Mouse (Mus musculus): ENCODE measurements around the gene Schip1.

Schip1 gene

DNA sequence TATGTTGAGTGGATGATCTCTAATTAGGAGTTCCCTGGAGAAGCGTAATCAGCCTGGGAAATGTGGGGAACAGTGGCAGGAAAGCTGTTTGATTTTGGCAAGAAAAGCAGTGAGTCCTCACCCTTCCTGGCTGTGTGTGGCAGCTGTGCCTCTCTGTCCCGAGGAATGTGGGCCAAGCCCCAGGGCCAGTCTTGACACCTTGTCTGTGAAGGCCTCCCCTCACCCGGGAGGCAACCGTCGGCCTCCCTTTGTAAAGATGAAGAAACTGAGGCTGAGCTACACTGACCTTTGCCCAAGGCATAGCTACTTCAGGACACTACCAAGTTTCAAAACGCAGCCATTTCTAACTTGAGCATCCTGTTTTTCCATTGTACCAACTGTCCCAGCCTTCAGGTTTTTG lies 481.3 kb downstream of the Schip1 start:
- no peak for DNase-seq (ENCODE audit: extremely low spot score)

DNA sequence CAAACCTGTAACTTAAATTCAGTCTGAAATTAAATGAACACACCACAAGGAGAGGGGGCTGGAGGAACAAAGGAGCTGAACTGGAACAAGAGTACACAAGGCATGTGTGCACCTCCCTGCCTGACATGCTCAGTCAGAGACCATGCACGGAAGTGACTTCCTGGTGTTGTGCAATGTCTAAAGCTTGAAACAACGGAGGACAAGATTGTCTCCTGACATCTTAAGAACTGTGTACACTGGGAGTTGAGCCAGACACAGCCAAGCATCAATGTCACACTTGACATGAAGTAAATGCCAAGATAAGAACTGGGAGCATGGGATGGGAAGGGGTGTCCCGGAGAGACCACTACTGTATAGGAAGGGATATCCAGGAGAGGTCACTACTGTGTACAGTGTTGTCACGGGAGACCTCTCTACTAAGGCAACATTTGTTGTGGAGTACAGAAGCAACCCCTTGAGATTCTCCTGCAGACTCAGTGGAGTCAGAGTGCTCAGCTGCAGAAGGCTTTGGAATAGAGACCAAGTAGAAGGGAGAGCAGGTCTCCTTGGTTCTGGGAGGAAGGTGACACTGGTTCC lies 490.6 kb downstream of the Schip1 start:
- no peak for DNase-seq (ENCODE audit: extremely low spot score)

DNA sequence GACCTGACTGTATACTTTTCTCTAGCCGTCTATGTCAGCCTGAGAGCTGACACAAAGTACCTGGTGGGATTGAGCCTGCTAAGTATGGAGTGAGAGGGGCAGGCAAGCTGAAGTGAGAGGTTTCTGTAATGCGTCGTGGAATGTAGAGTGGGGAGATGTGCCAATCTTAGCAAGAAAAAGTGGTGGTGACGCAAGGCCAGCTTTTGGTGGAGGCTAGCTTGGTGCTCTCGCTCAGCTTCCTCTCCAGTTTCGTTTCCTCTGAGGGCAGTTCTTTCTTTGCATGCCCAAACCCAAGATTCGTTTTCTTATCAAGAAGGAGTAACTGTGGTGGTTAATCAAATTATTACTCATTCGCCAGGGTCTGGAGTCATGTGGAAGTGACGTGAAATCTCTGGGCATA lies 492.3 kb downstream of the Schip1 start:
- DNase-seq (ENCODE audit: extremely low spot score), result no peak

DNA sequence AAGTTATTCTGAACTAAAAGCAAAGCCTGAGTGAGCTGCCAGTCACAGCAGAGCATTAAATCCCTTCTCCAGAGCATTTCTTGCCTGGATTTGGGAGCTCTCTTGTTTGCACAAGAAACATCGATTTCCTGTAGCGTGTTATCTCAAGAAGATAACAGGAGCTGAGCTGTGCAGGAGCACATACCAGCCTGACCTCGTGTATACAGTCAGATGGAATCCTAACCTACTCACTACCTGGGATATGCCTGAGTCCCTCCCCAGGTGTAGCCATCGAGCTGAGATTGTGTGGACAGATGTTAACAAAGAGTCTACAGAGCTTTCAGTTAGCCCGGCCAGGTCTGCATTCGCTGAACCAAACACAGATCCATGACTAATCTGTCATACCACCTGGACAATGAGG lies 494.1 kb downstream of the Schip1 start:
- DNase-seq (ENCODE audit: extremely low spot score), result no peak

DNA sequence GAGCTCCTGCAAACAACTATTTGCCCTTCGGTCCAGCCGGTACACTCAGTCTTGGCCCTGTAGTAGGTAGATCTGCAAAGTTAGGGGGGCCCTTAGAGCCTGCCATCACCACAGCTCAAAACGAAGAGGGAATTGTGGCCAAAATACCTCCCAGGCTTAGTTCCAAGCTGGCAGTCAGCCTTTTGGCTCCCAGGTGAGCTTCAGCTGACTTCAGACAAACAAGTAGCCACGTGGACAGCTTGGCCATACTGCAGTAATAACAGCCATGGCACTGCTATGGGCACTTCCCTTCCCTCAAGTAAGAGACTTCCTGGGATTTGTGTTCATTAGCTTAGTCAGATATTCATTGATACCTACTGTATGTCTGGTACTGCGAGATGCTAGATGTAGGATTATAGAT lies 495.5 kb downstream of the Schip1 start:
- DNase-seq (ENCODE audit: extremely low spot score), result no peak

DNA sequence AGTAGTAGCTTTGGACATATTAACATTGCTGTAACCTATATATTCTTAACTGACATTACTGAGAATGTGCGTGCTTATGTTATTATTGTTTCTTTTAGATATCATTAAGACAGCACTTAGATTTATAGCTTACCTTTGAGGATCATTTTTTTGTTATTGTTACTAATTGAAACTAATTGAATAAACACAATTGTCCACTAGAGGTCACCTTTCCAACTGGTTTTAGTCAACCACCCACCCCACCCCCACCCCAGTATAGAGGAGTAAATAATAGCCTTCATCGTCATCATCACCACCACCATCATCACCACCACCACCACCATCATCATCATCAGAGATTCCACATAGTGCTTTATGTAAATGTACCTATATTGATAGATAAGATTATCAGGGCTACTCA lies 498.2 kb downstream of the Schip1 start:
- DNase-seq (ENCODE audit: extremely low spot score), result no peak

DNA sequence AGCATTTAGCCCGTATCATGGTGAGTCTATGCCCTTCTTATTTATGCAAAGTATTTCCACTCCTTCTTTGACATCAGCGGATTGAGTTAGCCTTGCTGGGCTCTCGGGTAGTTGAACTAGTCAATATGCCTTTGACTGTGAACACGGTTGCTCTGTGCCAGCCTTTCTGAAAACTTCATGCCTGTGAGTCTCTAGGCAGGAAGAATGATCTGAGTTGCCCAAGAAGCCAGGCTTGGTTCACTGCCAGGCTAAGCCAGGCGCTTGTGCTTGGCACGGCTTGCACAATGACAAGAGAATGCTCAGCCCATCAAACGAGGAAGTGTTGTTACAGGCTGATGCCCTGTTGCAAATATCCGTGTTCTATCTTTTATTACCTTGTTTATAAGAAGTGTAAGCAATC lies 499.3 kb downstream of the Schip1 start:
- no peak for DNase-seq (ENCODE audit: extremely low spot score)

DNA sequence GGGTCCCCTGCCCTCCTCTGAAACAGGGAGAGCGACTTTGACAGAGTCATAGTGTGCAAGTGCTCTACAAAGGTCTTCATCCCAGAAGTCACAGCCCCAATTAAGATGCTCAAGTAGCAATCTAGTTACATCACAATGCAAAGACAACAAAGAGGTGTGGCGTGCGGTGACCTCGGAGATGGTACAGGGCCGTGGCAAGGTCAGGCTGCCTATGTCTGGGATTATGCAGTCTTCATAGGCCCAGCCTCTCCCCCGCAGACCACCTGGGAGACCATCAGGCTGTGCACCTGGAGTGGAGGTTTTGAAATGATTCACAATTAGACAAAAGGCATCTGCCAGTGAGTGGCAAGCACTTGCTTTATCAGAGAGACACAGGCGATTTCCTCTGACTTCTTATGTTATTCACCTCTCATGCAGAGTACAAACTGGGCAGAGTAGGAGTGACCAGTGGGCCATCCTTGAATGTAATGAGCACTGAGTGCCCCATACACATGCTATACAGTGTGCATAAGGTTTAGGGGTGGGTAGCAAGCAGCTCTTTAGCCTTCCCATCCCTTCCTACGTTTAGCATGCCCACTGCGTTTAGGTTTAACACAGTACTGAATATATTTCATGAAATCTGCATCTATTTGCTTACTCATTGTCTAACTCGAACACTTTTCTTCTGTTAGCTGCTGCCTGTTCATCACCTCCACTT lies 500.5 kb downstream of the Schip1 start:
- no peak for DNase-seq (ENCODE audit: extremely low spot score)

DNA sequence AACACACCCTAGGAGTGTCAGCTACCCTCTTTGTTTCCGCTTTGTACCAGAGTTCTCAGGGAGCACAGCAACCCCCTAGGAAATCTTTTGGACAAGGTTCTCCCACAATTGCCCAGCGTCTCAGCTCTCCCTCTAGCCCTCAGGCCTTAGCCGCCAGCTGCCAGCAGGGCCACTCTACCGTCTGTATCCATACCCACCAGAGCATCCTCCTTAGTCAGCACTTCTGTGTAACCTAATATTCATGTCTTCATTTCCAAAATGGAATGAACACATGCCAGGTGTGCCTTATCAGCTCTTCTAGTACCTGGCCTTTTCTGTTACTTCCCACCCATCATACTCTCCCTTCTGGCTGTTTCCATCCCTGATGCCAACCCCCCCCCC lies 501.1 kb downstream of the Schip1 start:
- no peak for DNase-seq (ENCODE audit: extremely low spot score)

DNA sequence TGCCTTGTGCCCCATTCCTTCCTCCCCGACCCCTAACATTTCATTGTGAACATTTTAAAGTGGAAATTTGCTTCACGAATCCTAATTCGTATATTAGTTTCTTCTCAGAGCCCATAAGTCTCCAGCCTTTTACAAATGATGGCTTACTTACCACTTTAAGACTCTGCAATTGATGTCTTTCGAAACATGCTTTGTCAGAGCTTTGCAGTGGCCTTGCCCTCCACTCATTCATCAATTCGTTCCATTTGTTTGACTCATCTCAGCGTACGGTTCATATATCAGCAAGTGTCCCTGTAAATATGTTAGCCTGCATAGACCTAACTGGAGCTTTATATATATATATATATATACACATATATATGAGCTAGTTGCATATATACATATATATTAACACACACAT lies 503.0 kb downstream of the Schip1 start:
- no peak for DNase-seq (ENCODE audit: extremely low spot score)

DNA sequence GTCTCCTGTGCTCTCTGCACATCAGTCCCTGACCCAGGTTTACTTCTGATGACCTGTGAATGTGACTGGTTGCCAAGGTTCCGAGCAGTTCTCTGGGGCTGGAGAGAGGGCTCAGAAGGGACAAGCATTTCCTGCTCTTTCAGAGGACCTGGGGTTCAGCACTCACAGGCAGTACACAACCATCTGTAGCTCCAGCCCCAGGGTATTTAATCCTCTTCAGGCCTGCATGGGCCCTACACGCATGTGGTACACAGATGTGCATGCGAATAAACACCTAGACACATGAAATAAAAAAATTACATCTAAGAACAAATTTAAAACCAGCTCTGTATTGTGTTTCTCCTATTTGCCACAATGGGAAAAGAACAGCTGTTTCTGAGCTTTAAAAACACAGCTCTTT lies 503.5 kb downstream of the Schip1 start:
- no peak for DNase-seq (ENCODE audit: extremely low spot score)

DNA sequence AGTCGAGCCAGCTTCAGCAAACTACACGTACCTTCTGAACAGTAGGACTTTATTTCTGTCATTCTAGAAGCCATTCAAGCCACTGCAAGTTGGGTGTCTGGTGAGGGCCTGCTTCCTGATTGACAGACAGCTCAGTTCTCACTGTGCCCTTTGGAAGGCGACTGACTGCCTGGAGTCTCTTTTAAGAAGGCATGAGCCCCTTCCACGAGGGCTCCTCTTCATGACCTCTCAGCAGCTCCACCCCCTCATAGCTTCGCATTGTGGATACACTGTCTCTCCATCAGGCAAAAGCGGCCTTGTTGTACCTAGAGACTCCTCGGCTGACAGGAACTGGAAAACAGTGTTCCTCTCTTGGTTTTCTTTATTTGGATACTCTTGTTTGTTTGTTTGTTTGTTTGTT lies 504.1 kb downstream of the Schip1 start:
- no peak for DNase-seq (ENCODE audit: extremely low spot score)

DNA sequence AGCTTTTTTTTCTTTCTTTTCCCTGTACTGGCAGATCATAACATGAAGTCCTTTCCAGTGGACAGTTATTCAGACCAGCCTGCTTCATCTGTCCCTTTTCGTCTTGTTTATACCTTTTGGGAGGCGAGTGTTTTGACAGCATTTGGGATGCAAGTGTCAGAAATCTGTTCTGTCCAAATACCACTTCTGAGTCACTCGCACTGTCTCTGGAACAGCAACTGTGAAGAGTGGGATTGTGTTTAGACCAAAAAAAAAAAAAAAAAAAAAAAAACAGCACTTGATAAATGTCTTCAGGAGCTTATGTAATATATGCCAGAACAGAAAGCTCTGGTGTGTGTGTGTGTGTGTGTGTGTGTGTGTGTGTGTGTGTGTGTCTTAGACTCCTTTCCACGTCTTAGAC lies 505.7 kb downstream of the Schip1 start:
- DNase-seq (ENCODE audit: extremely low spot score), result no peak

DNA sequence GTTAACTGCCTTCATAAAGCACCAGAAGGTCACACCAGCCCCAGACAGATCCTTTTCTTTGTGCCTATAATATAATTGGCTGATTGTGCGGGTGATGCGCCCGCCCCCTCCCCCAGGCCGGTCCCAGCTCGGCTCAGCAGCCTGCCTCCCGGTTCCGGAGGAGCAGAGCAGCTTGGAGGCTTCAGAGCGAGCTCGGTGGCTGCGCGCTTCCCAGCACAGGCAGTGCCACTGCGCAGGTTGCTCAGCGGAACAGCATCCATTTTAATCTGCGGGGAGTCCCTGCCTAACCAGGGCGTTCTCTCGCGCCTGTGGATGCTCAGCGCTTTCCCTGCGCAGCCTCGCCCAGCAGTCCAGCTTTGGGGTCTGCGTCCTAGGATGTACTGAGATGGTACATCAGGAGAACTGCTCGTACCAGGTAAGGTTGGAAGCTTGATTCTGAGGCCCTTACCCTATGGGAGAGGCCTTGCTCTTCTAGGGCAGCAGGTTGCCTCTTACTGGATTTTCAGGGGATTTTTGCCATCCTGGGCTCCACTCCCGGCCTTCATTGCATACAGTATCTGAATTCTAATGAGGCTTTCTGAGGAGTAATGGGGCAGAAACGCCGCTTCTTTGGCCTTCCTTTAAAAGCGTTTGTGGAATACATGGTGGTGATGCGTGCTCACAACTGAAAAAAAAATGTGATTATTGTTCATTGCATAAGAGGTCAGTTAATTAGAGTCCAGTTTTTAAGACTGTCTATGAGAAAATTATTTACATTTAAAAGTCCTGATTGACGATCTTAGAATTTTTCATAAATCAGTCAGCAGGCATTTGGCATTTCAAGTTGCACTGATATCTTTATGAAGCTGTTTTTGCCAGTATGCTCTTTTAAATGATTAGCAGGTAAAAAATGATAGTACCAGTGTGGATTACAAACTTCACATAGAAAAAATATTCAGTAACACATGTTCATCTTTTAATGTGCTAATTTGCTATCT lies 507.9 kb downstream of the Schip1 start:
- DNase-seq (ENCODE audit: extremely low spot score), result peak; percentile 74

DNA sequence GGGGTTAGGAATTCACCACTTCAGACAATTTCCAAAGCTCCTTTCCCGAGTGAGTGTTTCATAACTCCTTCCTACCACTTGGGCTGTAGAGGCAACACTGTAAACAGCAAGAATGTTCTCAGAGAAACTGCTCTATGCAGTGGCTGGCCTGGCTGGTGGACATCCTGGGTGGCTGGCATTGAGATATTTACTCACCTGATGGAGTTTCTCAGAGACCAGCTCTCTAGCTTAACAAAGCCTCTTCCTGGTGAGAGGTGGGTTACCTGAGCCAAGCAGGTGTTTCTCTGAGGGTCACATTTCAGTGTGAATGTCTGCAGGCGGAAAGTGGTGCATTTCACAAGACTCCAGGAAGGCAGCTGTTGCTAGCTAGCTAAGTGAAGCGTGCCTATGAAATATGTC lies 508.6 kb downstream of the Schip1 start:
- no peak for DNase-seq (ENCODE audit: extremely low spot score)

DNA sequence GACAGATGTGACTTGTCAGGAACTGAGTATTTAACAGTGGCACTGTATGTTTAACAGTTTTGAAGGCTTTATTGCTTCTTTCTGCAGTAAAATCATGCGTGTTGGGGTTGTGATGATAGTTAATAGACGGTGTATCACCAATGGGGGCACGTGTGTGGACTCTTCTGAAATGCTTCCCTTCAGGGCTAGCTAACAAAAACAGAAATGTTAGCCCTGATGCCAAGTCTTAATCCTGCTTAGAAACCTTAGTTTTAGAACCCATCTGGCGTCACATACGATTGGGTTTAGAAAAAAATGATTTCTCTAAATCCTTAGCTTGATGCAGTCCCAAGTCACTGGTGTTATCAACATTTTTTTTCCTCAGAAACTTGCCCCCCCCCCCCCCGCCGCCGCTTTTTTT lies 509.5 kb downstream of the Schip1 start:
- no peak for DNase-seq (ENCODE audit: extremely low spot score)

DNA sequence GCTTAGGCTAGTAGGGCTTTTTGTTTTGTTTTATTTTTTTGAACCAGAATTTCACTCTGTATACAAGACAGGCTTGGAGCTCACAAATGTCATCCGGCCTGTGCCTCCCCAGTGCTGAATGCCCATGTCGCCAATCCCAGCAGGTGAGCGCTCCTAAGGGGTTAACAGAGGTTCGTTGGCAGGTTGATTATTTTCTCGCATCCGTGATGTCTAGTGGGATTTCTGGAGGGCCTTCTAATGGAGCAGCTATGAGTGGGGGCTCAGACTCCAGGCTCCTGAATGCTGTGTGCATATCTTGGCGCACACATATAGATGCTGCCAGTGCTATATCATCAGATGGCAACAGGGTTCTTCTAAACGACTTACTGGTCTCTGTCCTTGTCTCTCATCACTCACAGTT lies 510.0 kb downstream of the Schip1 start:
- no peak for DNase-seq (ENCODE audit: extremely low spot score)

DNA sequence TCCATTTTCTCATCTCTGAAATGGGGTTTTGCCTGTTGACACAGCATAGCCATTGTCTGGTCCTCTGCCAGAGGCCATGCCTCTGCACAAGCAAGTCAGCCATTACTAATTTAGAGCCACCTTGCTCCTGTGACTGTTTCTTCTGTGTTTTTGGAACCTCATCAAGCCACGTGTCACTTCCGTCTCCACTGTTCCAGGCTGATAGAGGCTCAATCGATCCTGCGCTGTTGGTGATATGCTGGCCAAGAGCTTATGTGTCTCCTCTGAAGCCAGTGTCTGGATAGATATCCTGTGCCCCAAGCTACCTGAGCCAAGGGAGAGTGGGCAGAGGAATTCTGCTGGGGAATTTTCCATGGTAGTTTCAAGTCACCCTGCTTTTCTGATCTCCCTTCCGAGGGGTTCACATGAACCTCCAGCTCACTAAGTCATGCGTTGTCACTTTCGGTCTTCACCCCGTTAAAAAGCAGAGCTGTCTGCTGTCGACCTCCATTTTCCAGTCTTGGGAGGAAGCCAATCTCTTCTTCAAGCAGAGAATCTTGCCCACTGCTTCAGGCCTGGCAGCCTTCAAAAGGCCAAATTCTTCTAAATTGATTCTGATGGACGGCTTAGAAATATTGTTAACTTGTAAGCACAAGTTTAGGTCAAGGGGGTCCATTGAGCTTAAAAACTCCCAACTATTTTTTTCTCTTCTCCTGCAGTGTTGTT lies 511.2 kb downstream of the Schip1 start:
- DNase-seq (ENCODE audit: extremely low spot score), result no peak

DNA sequence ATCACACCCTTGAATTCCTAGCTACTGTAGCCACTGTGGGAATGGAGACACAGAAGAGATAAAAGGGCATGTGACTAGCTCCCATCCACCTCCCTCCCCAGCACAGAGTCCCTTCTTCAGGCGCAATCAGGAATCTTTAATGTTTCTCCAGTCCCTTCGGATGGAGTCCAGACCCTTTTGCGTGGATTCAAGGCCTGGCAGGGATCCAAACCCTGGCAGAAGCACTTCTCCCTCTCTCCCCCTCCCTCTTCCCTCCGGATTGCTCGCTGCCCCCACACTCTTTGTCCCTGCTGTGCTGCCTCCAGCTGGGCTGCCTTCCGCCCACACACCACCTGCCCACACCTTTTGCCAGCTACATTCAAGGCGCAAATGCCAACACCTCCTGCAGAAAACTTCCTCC lies 511.8 kb downstream of the Schip1 start:
- DNase-seq (ENCODE audit: extremely low spot score), result no peak

DNA sequence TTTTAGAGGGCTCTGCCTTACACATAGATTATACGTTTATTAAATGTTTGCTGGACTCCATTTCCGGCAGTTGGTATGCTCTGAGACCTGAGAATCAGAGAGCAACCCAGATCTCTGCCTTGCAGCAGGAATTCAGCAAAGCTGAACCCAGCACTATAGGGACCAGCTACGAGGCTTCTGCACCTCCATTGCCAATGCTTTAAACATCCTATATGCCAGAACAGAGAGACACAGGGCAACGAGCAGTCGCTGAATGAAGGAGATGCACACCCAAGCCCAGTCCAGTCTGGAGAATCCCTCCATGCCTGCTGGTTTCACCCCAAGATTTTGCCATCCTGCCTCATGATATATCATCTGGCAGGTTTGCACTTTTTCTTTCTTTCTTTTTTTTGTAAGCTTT lies 512.3 kb downstream of the Schip1 start:
- DNase-seq (ENCODE audit: extremely low spot score), result no peak

DNA sequence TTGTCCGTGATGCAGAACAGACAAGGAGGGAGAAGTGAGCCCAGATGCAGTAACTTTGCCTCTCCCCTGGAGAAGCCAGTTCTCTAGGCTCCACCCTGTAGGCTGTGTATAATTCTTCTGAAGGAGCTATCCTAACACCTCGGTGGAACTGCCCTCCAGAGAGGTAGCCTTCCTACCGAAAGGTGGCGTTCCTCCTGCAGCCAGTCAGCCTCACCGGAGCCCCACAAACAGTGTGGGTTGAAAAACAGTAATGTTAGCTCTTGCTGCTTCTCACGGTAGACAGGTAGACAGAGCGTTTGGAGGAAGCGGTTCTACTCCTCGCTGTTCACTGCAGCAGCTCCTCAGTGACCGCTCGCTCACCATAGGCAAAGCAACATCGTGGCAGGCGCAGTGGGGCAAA lies 517.0 kb downstream of the Schip1 start:
- DNase-seq (ENCODE audit: extremely low spot score), result no peak

DNA sequence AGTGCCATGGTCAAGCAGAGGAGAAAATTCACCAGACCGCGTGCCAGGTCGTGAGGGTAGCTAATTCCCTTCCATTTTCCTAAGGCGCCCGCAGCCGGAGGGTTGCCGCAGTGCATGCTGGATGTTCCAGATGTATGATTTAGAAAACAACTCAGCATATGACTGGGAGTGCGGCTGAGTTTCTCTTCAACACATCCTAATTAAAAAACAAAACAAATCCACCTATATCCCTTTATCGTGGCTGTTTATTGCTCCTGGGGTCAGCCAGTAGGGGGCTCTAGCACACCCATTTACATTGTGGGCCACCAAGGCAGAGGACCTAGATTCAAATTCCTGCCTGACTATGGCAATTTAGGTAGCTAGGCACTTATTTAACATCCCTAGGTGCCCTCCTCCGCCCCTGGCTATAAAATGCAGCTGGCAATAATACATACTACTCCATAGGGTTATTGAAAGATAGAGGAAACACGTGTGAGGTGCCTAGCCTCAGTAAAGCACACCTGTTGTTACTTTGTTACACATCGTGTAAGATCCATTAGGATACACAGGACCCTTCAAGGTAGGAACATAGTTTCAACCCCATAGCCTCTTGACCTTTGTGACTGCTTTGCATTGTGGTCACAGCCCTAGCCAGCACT lies 517.6 kb downstream of the Schip1 start:
- no peak for DNase-seq (ENCODE audit: extremely low spot score)

All from embryo, embryonic 9.5 days (tissue).